Mouse (Mus musculus): Measurements from ENCODE around the gene Tmprss9. TPM values are rescaled to one million over a fixed set of nuclear protein-coding genes. Genes with fewer than 3 reads are reported as not detected.

The Tmprss9 gene
- polyA plus RNA-seq, 1 experiment from 2014 or later, result 2.0 TPM

DNA sequence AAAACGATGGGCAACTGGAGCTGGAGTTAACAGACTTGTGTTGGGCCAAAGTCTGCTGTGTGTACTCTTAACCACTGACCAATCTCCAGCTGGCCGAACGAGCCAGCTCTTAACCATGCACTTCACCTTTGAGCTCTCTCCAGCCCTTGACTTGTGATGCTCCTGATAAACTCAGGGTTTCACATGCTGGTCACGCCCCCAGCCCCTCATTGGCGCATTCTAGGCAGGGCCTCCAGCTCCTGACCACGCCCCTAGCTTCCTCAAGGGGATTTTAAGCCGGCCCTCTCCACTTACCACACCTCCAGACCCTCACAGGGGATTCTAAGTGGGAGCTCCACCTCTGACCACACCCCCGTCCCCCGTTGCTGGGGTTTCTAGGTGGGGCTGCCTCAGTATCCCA is 40.5 kb upstream of the Tmprss9 start:
- Histone ChIP-seq H3K9ac (ENCODE audit: low read length) (no peak overlapping the region), H3K27me3 (ENCODE audit: control insufficient read depth, insufficient read depth, low read length) (no peaks in the 10 kb centered on the region; the same call in 1 of the 2 replicates), H3K9me3 (ENCODE audit: control insufficient read depth, low read length) (no peaks in the 10 kb centered on the region), H3K4me3 (ENCODE audit: low read depth, low read length) (no peak overlapping the region), H3K4me1 (replicated peaks; ENCODE audit: control insufficient read depth, insufficient read depth) (peaks cover 3% of the 10 kb centered on the region; the same call in 1 of the 2 replicates), H3K4me2 (replicated peaks; ENCODE audit: low read depth) (no peak overlapping the region), H3K36me3 (ENCODE audit: control insufficient read depth, insufficient read depth, low read length) (no peaks in the 10 kb centered on the region), H3K27ac (replicated peaks) (no peak overlapping the region)
- no peak for ATAC-seq (ENCODE audit: low FRiP score, low TSS enrichment)
- WGBS, result 8% methylated on average over 9 of the region's 9 CpGs
- TF ChIP-seq CTCF (IDR thresholded peaks at IDR 0.05; ENCODE audit: low read depth) (no peak), EP300 (optimal IDR thresholded peaks at IDR 0.05) (no peak)
- peak; percentile 58 for DNase-seq (ENCODE audit: low spot score)

DNA sequence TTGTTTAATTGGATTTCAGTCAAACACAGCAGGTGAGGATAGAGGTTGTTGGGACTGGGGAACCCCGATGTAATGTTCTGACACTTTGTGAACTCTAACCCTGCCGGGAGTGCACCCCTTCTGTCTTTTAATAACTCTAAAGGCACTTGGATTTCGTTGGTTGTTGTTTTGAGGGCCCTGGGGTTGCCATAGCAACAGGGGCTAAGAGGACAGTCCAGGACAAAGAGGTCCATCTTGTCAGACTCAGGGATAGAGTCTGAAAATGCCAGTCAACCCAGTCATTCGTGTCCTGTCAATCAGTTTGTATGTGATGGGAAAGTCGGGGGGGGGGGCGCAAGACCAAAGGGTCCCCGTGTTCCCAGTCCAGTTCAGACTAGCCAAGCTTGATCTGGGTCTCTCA is 38.8 kb upstream of the Tmprss9 start:
- H3K27me3 ChIP-seq (ENCODE audit: control insufficient read depth, insufficient read depth, low read length), result no peaks in the 10 kb centered on the region; the same call in 1 of the 2 replicates
- H3K9ac ChIP-seq (ENCODE audit: low read length), result no peak overlapping the region
- no peaks in the 10 kb centered on the region for H3K36me3 ChIP-seq (ENCODE audit: control insufficient read depth, insufficient read depth, low read length)
- H3K4me1 ChIP-seq (replicated peaks; ENCODE audit: control insufficient read depth, insufficient read depth), result peaks cover 1% of the 10 kb centered on the region; the same call in 1 of the 2 replicates
- no peak for DNase-seq (ENCODE audit: low spot score)
- ATAC-seq (ENCODE audit: low FRiP score, low TSS enrichment), result no peak
- no peak overlapping the region for H3K4me3 ChIP-seq (ENCODE audit: low read depth, low read length)
- no peak overlapping the region for H3K27ac ChIP-seq (replicated peaks)
- H3K4me2 ChIP-seq (replicated peaks; ENCODE audit: low read depth), result no peak overlapping the region
- H3K9me3 ChIP-seq (ENCODE audit: control insufficient read depth, low read length), result no peaks in the 10 kb centered on the region
- TF ChIP-seq EP300 (optimal IDR thresholded peaks at IDR 0.05) (no peak), CTCF (IDR thresholded peaks at IDR 0.05; ENCODE audit: low read depth) (no peak)
- 69% methylated on average over 7 of the region's 7 CpGs for WGBS

GRCm38 (mm10) chr10:80835617-80836016 is 36.0 kb upstream of the Tmprss9 start:
- Histone ChIP-seq H3K4me2 (replicated peaks; ENCODE audit: low read depth) (no peak overlapping the region), H3K27me3 (ENCODE audit: control insufficient read depth, insufficient read depth, low read length) (no peaks in the 10 kb centered on the region; the same call in 1 of the 2 replicates), H3K9me3 (ENCODE audit: control insufficient read depth, low read length) (no peaks in the 10 kb centered on the region), H3K27ac (replicated peaks) (no peak overlapping the region), H3K9ac (ENCODE audit: low read length) (no peak overlapping the region), H3K4me3 (ENCODE audit: low read depth, low read length) (no peak overlapping the region), H3K36me3 (ENCODE audit: control insufficient read depth, insufficient read depth, low read length) (no peaks in the 10 kb centered on the region), H3K4me1 (replicated peaks; ENCODE audit: control insufficient read depth, insufficient read depth) (no peaks in the 10 kb centered on the region)
- no peak for TF ChIP-seq EP300 (optimal IDR thresholded peaks at IDR 0.05)
- no peak for TF ChIP-seq CTCF (IDR thresholded peaks at IDR 0.05; ENCODE audit: low read depth)
- no peak for DNase-seq (ENCODE audit: low spot score)
- WGBS, result 58% methylated on average over 30 of the region's 30 CpGs
- ATAC-seq (ENCODE audit: low FRiP score, low TSS enrichment), result no peak

GRCm38 (mm10) chr10:80836949-80837379 is 34.7 kb upstream of the Tmprss9 start:
- WGBS, result 45% methylated on average over 7 of the region's 7 CpGs
- Histone ChIP-seq H3K36me3 (ENCODE audit: control insufficient read depth, insufficient read depth, low read length) (no peaks in the 10 kb centered on the region), H3K4me2 (replicated peaks; ENCODE audit: low read depth) (no peak overlapping the region), H3K27me3 (ENCODE audit: control insufficient read depth, insufficient read depth, low read length) (no peaks in the 10 kb centered on the region; the same call in 1 of the 2 replicates), H3K27ac (replicated peaks) (no peak overlapping the region), H3K4me3 (ENCODE audit: low read depth, low read length) (no peak overlapping the region), H3K9me3 (ENCODE audit: control insufficient read depth, low read length) (no peaks in the 10 kb centered on the region), H3K9ac (ENCODE audit: low read length) (no peak overlapping the region), H3K4me1 (replicated peaks; ENCODE audit: control insufficient read depth, insufficient read depth) (no peaks in the 10 kb centered on the region)
- no peak for ATAC-seq (ENCODE audit: low FRiP score, low TSS enrichment)
- no peak for DNase-seq (ENCODE audit: low spot score)
- TF ChIP-seq CTCF (IDR thresholded peaks at IDR 0.05; ENCODE audit: low read depth) (no peak), EP300 (optimal IDR thresholded peaks at IDR 0.05) (no peak)

DNA sequence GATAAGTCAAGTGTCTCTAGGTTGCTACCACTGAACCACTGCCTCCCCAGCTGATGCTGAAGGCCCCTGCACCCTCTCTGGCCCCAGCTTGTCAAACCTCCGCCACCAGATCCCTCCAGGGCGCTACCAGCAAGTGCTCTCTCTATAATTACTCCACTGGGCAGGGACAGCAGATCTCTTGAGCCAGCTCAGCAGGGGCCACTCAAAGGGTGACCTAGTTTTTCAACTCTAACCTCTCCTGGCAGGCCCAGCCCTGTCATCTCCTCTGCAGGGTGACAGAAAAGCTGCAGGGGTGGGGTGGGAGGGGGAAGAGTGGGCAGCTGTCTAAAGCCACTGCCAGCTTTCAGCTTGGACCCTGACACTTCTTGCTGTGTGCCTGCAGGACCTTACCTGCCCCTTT is 33.8 kb upstream of the Tmprss9 start:
- H3K9ac ChIP-seq (ENCODE audit: low read length), result no peak overlapping the region
- H3K36me3 ChIP-seq (ENCODE audit: control insufficient read depth, insufficient read depth, low read length), result no peaks in the 10 kb centered on the region
- no peak overlapping the region for H3K27ac ChIP-seq (replicated peaks)
- H3K27me3 ChIP-seq (ENCODE audit: control insufficient read depth, insufficient read depth, low read length), result no peaks in the 10 kb centered on the region; the same call in 1 of the 2 replicates
- TF ChIP-seq CTCF (IDR thresholded peaks at IDR 0.05; ENCODE audit: low read depth) (no peak), EP300 (optimal IDR thresholded peaks at IDR 0.05) (no peak)
- H3K9me3 ChIP-seq (ENCODE audit: control insufficient read depth, low read length), result no peaks in the 10 kb centered on the region
- ATAC-seq (ENCODE audit: low FRiP score, low TSS enrichment) (no peak), DNase-seq (ENCODE audit: low spot score) (no peak)
- H3K4me3 ChIP-seq (ENCODE audit: low read depth, low read length), result no peak overlapping the region
- WGBS, result 11% methylated on average over 2 of the region's 2 CpGs
- no peaks in the 10 kb centered on the region for H3K4me1 ChIP-seq (replicated peaks; ENCODE audit: control insufficient read depth, insufficient read depth)
- no peak overlapping the region for H3K4me2 ChIP-seq (replicated peaks; ENCODE audit: low read depth)

DNA sequence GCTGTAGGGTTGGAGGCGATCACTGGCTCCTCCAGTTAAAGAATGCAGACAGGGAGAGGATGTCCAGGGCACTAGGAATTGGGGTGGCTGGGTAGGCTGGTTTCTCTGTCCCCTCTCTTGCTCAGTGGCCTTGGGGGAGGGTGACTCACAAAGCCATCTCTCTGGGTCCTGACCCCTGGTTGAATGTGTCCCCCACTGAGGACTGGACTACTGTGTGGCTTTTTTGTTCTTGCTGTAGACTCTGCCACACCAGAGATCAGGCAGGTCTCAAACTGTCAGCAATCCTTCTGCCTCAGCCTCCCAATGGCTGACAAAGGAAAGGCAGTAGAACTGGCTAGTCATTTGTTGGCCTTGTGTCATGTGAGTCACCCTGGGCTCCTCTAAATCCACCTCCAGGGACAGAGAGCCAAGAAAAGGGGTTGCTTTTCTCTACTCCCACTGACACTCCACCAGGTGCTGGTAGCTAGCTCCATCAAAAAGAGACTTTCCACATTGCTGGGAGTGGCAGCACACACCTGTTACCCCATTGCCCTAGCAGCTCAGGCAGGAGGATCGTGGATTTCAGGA is 33.2 kb upstream of the Tmprss9 start:
- 55% methylated on average over 2 of the region's 2 CpGs for WGBS
- Histone ChIP-seq H3K27ac (replicated peaks) (no peak overlapping the region), H3K4me3 (ENCODE audit: low read depth, low read length) (no peak overlapping the region), H3K9ac (ENCODE audit: low read length) (no peak overlapping the region), H3K4me1 (replicated peaks; ENCODE audit: control insufficient read depth, insufficient read depth) (no peaks in the 10 kb centered on the region), H3K36me3 (ENCODE audit: control insufficient read depth, insufficient read depth, low read length) (no peaks in the 10 kb centered on the region), H3K9me3 (ENCODE audit: control insufficient read depth, low read length) (no peaks in the 10 kb centered on the region), H3K27me3 (ENCODE audit: control insufficient read depth, insufficient read depth, low read length) (no peaks in the 10 kb centered on the region; the same call in 1 of the 2 replicates), H3K4me2 (replicated peaks; ENCODE audit: low read depth) (no peak overlapping the region)
- no peak for DNase-seq (ENCODE audit: low spot score)
- no peak for ATAC-seq (ENCODE audit: low FRiP score, low TSS enrichment)
- TF ChIP-seq EP300 (optimal IDR thresholded peaks at IDR 0.05) (no peak), CTCF (IDR thresholded peaks at IDR 0.05; ENCODE audit: low read depth) (no peak)
